Mouse (Mus musculus): ENCODE measurements around the gene Tut1.

Tut1 gene

DNA sequence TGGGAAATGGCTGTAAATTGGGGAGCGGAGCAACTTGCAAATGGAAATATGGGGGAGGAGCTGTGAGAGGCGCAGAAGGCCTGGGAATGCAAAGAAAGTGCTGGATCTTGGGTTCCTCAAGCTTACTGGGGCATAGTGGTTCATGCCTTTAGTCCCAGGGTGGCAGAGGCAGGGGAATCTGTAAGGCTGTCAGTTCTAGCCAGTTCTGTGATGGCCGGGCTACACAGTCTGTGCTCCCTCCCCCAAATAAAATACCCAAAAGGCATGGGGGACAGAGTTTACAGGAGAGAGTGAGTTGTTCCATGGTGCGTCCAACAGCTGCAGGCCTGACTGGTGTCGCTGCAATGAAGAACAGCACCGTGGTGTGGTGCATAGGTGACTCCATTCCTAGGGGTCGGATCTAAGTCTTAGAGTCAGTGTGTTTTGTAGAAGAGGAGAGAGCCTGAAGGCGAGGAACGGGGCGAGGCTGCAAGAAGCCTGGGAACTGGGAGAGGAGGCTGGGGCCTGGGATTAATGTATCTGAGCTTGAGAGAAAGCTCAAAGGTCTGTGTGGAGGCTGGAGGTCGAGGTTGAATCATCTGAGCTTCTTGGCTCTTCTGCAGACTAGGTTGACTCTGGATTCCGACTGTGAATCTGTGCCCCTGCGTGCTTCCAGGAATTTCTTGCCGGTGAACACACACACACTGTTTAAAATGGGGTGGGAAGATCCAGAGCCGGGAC, 34.9 kb downstream of the Tut1 start:
- no peak for TF ChIP-seq GATA4 (IDR thresholded peaks at IDR 0.05; ENCODE audit: insufficient replicate concordance, low read length)

DNA sequence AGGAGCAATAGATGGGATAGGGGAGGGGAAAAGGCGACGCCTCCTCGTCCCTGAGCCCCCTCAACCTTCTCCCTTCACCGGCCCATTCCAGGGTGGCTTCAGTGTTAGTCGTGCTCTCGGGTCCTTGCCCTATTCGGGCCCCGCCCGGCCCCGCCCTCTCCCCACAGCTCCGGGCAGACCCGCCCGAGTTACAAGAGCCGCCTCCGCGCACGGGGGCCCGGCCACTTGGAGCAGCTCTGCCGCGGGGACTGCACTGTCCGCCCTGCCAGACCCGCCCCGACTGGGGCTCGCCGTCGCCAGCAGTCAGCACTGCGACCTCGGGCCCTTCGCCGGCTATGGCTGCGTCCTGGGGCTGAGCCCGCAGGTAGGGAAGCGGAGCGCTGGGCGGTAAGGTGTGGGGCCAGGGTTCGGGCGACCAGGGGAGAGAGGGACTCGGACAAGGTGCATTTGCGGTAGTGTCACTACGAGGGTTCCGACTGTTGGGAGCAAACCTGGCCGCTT, 35.5 kb downstream of the Tut1 start, which contains the start of gene Ahnak:
Gene Ahnak, plus strand, starts transcription at position 219 of the 501 bp plus-strand sequence.
- TF ChIP-seq GATA4 (IDR thresholded peaks at IDR 0.05; ENCODE audit: insufficient replicate concordance, low read length) = no peak

DNA sequence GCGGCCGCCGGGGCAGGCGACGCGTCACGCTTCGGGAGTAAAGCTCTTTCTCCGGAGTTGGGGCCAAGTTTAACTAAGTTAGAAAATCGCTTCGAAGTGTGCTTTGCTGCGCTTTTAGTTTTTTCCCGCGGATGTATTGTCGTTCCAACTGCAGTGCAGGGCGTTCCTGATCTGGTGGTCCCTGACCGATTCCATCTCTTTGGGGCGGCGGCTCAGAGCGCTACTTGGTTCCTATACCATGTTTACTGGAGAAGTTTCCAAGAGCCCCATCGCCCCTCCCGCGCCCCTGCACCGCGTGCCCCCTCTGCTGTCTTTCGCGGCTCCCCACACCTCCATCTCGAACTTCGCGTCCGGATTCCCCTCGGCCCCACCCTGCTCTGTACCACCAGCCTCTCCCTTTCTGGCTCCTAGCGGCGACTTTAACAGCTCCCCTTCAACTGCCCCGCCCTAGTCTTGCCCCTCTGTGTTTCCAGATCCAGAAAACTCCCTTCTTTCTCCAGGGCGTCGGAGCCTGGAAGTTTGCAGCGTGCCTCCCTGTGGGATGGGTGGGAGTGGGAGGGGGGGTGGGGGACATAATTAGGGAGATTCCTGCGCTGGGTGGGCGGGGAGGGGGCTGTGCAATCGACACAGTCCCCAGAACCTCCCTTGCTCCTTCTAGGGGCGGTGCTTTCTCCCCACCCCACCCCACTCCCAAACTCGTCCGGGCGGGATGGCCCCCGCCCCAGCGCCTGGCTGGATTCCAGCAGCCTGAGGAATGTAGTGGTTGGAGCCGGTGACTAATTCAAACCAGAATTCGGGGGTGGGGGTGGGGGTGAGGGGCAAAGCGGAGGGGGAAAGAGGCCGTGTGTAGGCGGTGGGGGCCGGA, 36.2 kb downstream of the Tut1 start:
- TF ChIP-seq GATA4 (IDR thresholded peaks at IDR 0.05; ENCODE audit: insufficient replicate concordance, low read length) = no peak

DNA sequence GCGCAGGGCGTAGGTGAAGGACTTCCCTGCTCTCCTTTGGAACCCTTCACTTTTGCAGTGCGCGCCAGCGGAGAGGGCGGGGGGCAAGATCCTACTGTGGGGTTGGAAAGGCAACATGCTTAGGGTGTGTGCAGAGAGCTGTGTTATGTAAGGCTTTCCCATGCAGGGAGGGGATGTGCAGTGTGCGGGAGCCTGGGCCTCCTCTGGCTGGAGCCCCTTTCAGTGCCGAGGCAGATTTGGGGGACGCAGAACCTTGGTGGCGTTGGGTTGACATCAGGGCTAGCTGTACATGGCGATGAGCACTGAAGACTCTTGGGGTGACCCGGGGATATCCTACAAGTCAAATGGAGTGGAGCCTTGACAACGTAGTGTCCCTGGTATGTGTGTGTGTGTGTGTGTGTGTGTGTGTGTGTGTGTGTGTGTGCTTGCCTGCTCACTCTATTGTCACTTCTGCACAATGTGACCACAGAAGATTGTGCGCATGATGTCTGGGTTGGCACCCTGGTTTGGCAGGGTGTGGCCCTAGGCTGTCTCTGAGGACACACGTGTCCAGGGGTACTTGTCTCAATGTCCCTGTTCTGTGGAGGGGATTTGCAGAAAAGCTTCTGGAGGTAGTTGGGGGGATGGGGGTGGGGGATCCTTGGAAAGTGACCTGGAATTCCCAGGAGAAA, 36.9 kb downstream of the Tut1 start:
- no peak for TF ChIP-seq GATA4 (IDR thresholded peaks at IDR 0.05; ENCODE audit: insufficient replicate concordance, low read length)

DNA sequence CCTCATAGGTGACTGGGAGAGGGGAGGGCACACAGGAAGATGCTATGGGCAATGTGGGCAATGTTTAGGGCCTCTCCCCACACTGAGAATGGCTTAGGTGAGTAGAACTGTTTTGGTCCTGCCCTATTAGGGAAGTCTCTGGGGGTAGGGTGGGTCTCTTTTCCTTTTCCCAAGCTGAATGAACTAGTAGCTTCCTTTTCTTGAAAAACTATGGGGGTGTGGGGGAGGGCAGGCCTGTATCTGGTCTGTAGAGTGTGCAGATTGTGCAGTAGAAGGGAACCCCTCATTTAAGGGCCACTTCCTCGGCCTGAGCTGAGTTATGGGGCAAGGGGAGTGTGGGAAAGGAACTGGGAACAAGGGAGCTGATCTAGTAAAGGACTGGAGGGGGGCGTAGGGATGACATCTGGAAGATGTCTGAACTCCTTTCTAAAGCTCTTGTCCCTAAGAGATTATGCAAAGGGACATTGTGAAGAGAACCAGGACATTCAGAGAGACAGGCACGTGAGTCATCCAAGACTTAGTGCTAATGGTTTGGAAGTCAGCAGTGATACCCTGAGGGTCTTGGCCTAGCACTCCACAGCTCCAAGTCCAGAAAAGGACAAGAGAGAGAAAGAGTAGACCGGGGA, 37.7 kb downstream of the Tut1 start:
- TF ChIP-seq GATA4 (IDR thresholded peaks at IDR 0.05; ENCODE audit: insufficient replicate concordance, low read length) = no peak

DNA sequence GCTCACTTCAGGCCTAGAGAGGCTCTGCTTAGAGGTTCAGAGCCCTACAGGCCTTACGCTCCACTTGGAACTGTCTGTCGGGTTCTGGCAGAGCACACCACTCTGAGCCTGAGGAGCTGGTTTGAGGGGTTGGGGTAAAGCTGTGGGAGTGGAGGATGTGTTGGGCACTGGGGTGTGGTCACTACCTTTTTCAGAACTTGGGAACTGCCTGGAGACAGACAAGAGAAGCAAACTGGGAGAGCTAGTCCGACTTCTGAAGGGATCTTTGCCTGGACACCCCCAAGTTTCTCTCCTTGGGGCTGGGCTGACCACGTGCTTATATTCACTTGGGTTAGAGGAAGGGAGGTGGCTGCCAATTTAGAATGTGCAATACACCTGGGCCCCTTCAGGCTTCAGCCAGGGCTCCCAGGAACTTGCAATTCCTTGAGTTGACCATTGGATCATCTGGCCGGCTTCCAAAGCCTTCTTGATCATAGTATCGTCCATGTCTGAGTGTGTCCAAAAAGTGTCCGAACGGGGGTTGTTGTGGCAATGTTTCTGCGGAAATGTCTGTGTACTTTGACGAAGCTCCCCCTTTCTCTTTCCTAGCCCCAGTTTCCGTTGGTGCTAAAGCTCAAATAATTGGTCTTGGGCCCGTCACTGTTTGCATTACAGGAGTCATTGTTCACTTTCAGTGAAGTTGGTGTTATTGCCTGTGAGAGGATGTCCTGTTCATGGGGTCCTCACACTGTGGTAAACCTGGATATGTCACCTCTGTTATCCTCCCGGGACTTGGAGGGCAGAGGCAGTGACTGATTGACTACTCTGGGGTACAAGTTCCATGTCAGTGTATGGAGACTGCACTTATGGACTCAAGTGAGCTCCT, 38.5 kb downstream of the Tut1 start:
- TF ChIP-seq GATA4 (IDR thresholded peaks at IDR 0.05; ENCODE audit: insufficient replicate concordance, low read length) = no peak

DNA sequence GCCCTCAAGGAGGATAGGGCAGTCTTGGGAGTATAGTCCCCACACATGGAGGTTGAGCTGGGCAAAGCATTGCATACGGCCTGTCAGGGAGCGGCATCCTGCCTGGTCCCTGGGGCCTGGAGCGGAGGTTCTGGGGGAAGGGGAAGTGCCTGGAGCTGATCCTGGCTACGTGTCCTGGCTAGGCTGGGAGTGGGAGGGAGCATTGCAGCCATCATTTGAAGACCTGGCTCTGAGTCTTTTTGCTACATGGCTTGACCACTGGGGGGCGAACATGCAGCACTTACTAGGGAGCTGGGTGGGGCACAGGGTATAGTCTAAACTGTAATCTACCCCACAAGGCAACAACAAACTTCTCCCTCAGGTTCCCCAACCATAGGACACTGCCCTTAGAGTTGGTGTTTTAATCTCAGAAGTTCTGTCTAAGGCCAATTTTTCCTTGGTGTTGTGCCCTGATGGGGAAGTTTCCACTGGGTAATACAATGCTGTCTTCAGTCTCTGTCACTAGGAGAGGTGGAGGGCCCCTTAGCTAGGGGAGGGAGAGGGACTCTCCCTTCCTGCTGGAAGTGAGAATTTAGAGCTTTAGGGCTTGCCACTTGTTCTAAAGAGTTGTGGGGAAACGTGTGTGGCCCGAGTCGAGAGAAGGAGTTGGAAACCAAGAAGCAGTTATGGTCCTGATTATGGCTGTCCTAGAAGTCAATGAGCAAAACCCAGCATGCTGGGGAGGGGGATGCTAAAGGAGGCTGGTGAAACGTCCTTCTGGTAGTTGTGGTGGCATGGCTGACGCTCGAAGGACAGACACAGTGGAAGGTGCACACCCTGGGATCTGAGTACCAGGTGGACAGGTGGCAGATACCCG, 39.4 kb downstream of the Tut1 start:
- TF ChIP-seq GATA4 (IDR thresholded peaks at IDR 0.05; ENCODE audit: insufficient replicate concordance, low read length) = no peak

DNA sequence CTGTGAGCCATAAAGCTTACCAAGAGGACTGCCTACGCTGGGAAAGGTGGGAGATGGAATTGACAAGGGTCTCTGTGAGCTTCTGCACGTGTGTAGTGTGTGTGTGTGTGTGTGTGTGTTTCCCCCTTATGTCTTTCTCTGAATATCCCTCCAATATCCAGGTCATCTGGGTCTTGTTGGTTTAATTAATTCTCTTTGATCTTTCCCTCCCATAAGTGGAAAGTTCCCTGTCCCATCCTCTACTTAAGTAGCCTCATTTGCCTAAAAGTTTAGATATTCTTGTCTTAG, 39.9 kb downstream of the Tut1 start:
- TF ChIP-seq GATA4 (IDR thresholded peaks at IDR 0.05; ENCODE audit: insufficient replicate concordance, low read length) = no peak

DNA sequence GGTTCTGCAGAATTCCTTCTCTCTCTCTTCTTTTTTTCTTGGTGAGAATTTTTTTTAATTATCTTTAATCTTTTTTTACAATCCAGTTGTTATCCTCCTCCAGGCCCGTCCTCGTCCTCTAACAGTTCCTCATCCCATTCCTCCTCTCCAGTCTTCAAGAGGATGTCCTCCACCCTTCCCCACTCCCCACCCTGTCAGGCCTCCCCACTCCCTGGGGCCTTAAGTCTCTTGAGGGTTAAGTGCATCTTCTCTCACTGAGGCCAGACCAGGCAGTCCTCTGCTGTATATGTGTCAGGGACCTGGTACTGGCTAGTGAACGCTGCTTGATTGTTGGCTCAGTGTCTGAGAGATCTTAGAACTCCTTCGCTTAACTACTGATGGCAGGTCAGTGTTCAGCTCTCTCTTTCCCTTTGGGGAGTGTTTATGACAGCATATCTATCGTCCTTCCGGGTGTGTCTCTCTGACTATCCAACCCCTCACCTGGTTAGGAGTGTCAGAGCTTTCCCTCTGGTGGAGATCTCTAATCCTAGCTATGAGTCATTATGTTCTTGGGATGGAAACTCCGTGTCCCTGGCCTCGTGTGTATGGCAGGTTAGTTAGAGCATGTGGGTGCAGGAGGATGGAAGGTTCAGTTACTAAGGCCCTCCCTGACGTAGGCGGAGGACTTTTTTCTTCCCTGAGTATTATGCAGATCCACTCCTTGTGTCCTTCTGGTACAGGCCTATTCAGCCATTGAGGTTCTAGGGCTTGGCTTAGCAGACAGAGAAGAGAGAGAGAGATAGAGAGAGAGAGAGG, 41.4 kb downstream of the Tut1 start:
- TF ChIP-seq GATA4 (IDR thresholded peaks at IDR 0.05; ENCODE audit: insufficient replicate concordance, low read length) = no peak

DNA sequence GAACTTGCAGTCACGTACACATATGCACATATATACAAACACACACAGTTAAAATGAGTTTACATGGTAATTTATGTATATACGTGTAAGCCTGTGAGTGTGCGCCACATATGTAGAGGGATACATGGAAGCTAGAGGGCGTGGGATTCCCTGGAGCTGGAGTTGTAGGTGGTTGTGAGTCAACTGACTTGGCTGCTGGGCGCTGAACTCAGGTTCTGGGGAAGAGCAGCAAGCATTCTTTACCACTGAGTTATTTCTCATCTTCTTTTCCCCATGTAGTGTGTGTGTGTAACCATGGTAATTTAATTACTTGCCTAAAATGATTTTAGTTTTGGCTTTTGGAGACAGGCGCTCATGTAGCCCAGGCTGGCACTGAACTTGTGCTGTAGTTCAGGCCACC, 43.0 kb downstream of the Tut1 start:
- TF ChIP-seq GATA4 (IDR thresholded peaks at IDR 0.05; ENCODE audit: insufficient replicate concordance, low read length) = no peak

DNA sequence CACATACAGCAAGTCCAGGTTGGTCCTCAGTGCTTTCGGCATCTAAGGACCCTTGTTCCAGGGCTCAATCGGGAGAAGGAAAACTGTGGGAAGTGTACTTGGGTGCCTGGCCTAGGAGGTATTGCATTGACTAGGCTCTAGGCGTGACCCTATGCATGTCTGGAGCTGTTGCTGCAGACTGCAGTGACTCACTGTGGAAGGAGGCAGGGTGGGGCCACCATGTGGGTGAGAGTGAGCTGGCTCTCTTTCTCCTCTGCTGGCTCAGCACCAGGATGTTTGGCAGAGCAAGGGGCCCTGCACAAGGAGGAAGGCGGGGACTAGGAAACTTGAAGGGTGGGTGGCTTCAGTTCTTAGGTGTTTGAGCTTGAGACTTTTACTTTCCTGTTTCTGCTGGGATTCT, 43.9 kb downstream of the Tut1 start:
- TF ChIP-seq GATA4 (IDR thresholded peaks at IDR 0.05; ENCODE audit: insufficient replicate concordance, low read length) = no peak

DNA sequence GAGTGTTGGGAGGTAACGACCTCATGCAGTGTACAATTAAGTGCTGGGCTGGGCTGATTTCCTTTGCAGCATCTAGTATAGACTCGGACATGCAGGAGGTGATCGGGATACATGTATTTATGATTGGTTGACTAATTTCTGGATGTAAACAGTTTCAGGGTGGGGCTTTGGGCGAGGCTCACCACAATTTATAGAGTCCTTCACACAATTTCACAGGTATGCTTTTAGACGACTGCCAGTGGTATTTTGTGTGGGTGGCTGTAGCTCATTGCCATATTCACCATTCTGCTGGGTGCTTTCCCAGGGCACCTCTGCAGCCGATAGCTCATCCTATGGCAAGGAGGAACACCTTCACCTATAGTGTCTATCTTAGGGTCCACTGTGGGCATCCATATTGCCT, 44.9 kb downstream of the Tut1 start:
- TF ChIP-seq GATA4 (IDR thresholded peaks at IDR 0.05; ENCODE audit: insufficient replicate concordance, low read length) = no peak

DNA sequence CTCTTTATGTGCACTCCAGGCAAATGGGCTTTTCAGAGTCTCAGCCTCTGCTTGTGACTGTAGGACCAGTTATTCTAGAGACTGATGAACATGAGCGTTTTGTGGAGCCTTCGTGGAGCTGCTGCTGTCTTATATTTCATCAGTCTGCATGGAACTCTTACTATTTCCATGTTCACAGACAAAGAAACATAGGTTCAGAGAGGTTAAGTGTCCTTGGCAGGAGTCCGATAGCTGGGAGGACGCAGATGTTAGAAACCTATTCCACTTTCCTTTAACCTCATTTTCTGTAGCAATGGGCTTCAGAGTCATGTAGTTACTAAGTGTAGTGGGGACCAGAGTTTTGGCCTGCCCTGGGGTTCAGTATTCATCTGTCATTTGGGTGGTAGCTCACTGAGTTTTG, 45.6 kb downstream of the Tut1 start:
- no peak for TF ChIP-seq GATA4 (IDR thresholded peaks at IDR 0.05; ENCODE audit: insufficient replicate concordance, low read length)

All from liver, adult (tissue).